Mouse (Mus musculus) bone marrow macrophage, adult 2 months (primary cell): ENCODE data around the gene Mettl6. TPM values are rescaled to one million over a fixed set of nuclear protein-coding genes. Genes with fewer than 3 reads are reported as not detected.

Experiments
- H3K27ac ChIP-seq: 2 replicates; pipeline ENCODE4 v1.5.1; 2012; ENCODE audit warnings: low read depth, low read length; ENCODE audit not compliant: insufficient read depth
- H3K4me1 ChIP-seq: 2 replicates; pipeline ENCODE4 v1.6.1; 2012; ENCODE audit warnings: low read length; ENCODE audit not compliant: control insufficient read depth, insufficient read depth
- H3K4me3 ChIP-seq: 2 replicates; pipeline ENCODE4 v1.5.1; 2012; ENCODE audit warnings: mild to moderate bottlenecking, low read length, moderate library complexity; ENCODE audit not compliant: insufficient read depth
- CTCF ChIP-seq: IDR thresholded peaks from 2 replicates; pipeline ENCODE4 v1.5.1; 2012; ENCODE audit warnings: low read depth, mild to moderate bottlenecking, low read length, moderate library complexity
- POLR2A ChIP-seq: IDR thresholded peaks from 2 replicates; pipeline ENCODE4 v1.6.1; 2012; ENCODE audit warnings: mild to moderate bottlenecking, low read depth, low read length, borderline replicate concordance
- polyA plus RNA-seq: library from polyadenylated mRNA; stranded (reverse); fragments of >200 nt; gene quantifications from 2 replicates; pipeline ENCODE4 v1.2.4, GENCODE M21; 2012; ENCODE audit not compliant: missing spikeins, insufficient read depth, insufficient read length

Mettl6 gene
- polyA plus RNA-seq, 1 experiment: 30.8 TPM

GRCm38 (mm10) chr14:31448994-31449393 is 45.8 kb downstream of the Mettl6 start:
- TF ChIP-seq CTCF (no peak), POLR2A (no peak)
- no peak overlapping the region for H3K4me3 ChIP-seq
- H3K27ac ChIP-seq: no peak overlapping the region
- peaks cover 5% of the 10 kb centered on the region for H3K4me1 ChIP-seq

GRCm38 (mm10) chr14:31443616-31444015 is 51.2 kb downstream of the Mettl6 start:
- no peak for TF ChIP-seq CTCF
- no peak for TF ChIP-seq POLR2A
- no peak overlapping the region for H3K27ac ChIP-seq
- no peaks in the 10 kb centered on the region for H3K4me1 ChIP-seq
- no peak overlapping the region for H3K4me3 ChIP-seq

GRCm38 (mm10) chr14:31440725-31441124 is 54.1 kb downstream of the Mettl6 start:
- peaks cover 2% of the 10 kb centered on the region; the same call in 1 of the 2 replicates for H3K4me1 ChIP-seq
- H3K27ac ChIP-seq: no peak overlapping the region
- TF ChIP-seq POLR2A (no peak), CTCF (no peak)
- H3K4me3 ChIP-seq: no peak overlapping the region

GRCm38 (mm10) chr14:31440230-31440629 is 54.6 kb downstream of the Mettl6 start:
- H3K4me3 ChIP-seq: no peak overlapping the region
- TF ChIP-seq CTCF (no peak), POLR2A (no peak)
- peaks cover 2% of the 10 kb centered on the region; the same call in 1 of the 2 replicates for H3K4me1 ChIP-seq
- no peak overlapping the region for H3K27ac ChIP-seq

- Histone ChIP-seq H3K4me3 (no peak overlapping the region), H3K27ac (no peak overlapping the region), H3K4me1 (peaks cover 5% of the 10 kb centered on the region)
- no peak for TF ChIP-seq POLR2A
Observed at GRCm38 (mm10) chr14:31439279-31439678, 55.6 kb downstream of the Mettl6 start.

GRCm38 (mm10) chr14:31437826-31438529 is 56.9 kb downstream of the Mettl6 start:
- no peak for TF ChIP-seq POLR2A
- no peak for TF ChIP-seq CTCF
- peaks cover 17% of the 10 kb centered on the region for H3K4me1 ChIP-seq
- no peak overlapping the region for H3K4me3 ChIP-seq
- H3K27ac ChIP-seq: no peak overlapping the region

GRCm38 (mm10) chr14:31435930-31436693 is 58.7 kb downstream of the Mettl6 start, which contains the start of gene Sh3bp5:
TSS of gene Sh3bp5 (minus strand) at chr14:31436078.
- H3K4me3 ChIP-seq: peak within 1 kb of the TSS; percentile 80
- H3K27ac ChIP-seq: peak within 1 kb of the TSS; percentile 48
- no peak for TF ChIP-seq POLR2A
- TF ChIP-seq CTCF: peak; percentile 25; the same call in 1 of the 2 replicates
- peaks cover 33% of the 10 kb centered on the region for H3K4me1 ChIP-seq

- Histone ChIP-seq H3K27ac (peak overlapping the region; percentile 48), H3K4me3 (peak overlapping the region; percentile 80), H3K4me1 (peaks cover 38% of the 10 kb centered on the region)
- TF ChIP-seq CTCF (no peak), POLR2A (no peak)
Observed at GRCm38 (mm10) chr14:31435018-31435915, 59.6 kb downstream of the Mettl6 start.

GRCm38 (mm10) chr14:31434426-31434825 is 60.4 kb downstream of the Mettl6 start:
- Histone ChIP-seq H3K4me3 (peak overlapping the region; percentile 13; the same call in 1 of the 2 replicates), H3K4me1 (peaks cover 39% of the 10 kb centered on the region)

More at GRCm38 (mm10) chr14:31434426-31434825, 60.4 kb downstream of the Mettl6 start:
- no peak for TF ChIP-seq CTCF
- TF ChIP-seq POLR2A: no peak
- 0 out of 2 replicates have a peak overlapping the region, but pooled peaks have one; percentile 46 for H3K27ac ChIP-seq
